Mouse (Mus musculus) neural tube, embryonic 14.5 days (tissue): ENCODE measurements at regions not wholly inside any gene's neighbourhood (a gene's known extent, or its start where the extent isn't known, plus 50 kb on each side); places are given as distances from the start of the nearest gene placed in this dataset.
"Not testable (repeated sequence)": the region's sequence is repeated elsewhere in the genome, so short reads cannot be mapped to it uniquely, and the experiment has no call there.

Source experiments
- ATAC-seq: fragments of 200-750 bp; cut with Nextera tagmentation; 2 replicates; pipeline ENCODE4 v1.8.0; 2017; ENCODE audit warnings: low read depth, mild to moderate bottlenecking, moderate TSS enrichment, moderate library complexity
- H3K27ac ChIP-seq: fragments of 300-500 bp; sonication (generic); 2 replicates; pipeline ENCODE4 v1.5.1; 2014; ENCODE audit warnings: low read depth, mild to moderate bottlenecking, control low read depth, low read length, moderate library complexity, mixed read lengths
- H3K27me3 ChIP-seq: fragments of 300-500 bp; sonication (generic); 2 replicates; pipeline ENCODE4 v1.6.1; 2014; ENCODE audit warnings: low read length; ENCODE audit not compliant: control insufficient read depth, insufficient read depth
- H3K36me3 ChIP-seq: fragments of 300-500 bp; sonication (generic); 2 replicates; pipeline ENCODE4 v1.6.1; 2014; ENCODE audit warnings: low read length, mixed read lengths; ENCODE audit not compliant: control insufficient read depth, insufficient read depth
- H3K4me1 ChIP-seq: fragments of 300-500 bp; sonication (generic); 2 replicates; pipeline ENCODE4 v1.6.1; 2014; ENCODE audit warnings: low read length; ENCODE audit not compliant: control insufficient read depth, insufficient read depth
- H3K4me2 ChIP-seq: fragments of 300-500 bp; sonication (generic); 2 replicates; pipeline ENCODE4 v1.6.1; 2014; ENCODE audit warnings: mild to moderate bottlenecking, low read depth, low read length, control low read depth
- H3K4me3 ChIP-seq: fragments of 300-500 bp; sonication (generic); 2 replicates; pipeline ENCODE4 v1.5.1; 2014; ENCODE audit warnings: low read depth, low read length, control low read depth, mixed read lengths
- H3K9ac ChIP-seq: fragments of 300-500 bp; sonication (generic); replicated peaks from 2 replicates; pipeline ENCODE4 v1.6.1; 2014; ENCODE audit warnings: low read depth, mild to moderate bottlenecking, control low read depth, low read length, mixed read lengths
- H3K9me3 ChIP-seq: fragments of 300-500 bp; sonication (generic); 2 replicates; pipeline ENCODE4 v1.6.1; 2016; ENCODE audit warnings: low read length; ENCODE audit not compliant: control insufficient read depth
- WGBS: fragments of 180-500 bp; shearing (Covaris S2); extraction: QIAGEN DNeasy Blood & Tissue Kit; methylation state at CpG from one replicate; pipeline ENCODE4 v1.1.7; 2014; 5-methylcytosine and 5-hydroxymethylcytosine counted together

GRCm38 (mm10) chr16:29760627-29761026 lies 181.5 kb downstream of the Opa1 start:
- no peak for ATAC-seq
- H3K9ac ChIP-seq, result no peak overlapping the region
- no peaks in the 10 kb centered on the region for H3K36me3 ChIP-seq
- no peak overlapping the region for H3K27ac ChIP-seq
- no peak overlapping the region for H3K4me2 ChIP-seq
- no peaks in the 10 kb centered on the region for H3K4me1 ChIP-seq
- 91% methylated on average over 4 of the region's 4 CpGs for WGBS
- no peak overlapping the region for H3K4me3 ChIP-seq
- no peaks in the 10 kb centered on the region for H3K27me3 ChIP-seq
- H3K9me3 ChIP-seq, result no peaks in the 10 kb centered on the region

- no peak overlapping the region for H3K9ac ChIP-seq
- ATAC-seq, result peak; percentile 38; the same call in 1 of the 2 replicates
- WGBS, result 31% methylated on average over 6 of the region's 6 CpGs
- H3K36me3 ChIP-seq, result no peaks in the 10 kb centered on the region
- H3K4me1 ChIP-seq, result no peaks in the 10 kb centered on the region
- no peaks in the 10 kb centered on the region for H3K9me3 ChIP-seq
- H3K27ac ChIP-seq, result no peak overlapping the region
- no peak overlapping the region for H3K4me2 ChIP-seq
- no peaks in the 10 kb centered on the region for H3K27me3 ChIP-seq
- no peak overlapping the region for H3K4me3 ChIP-seq
Measured at GRCm38 (mm10) chr16:29761779-29762277, 182.7 kb downstream of the Opa1 start.

GRCm38 (mm10) chr16:29764376-29764775 lies 185.2 kb downstream of the Opa1 start:
- Histone ChIP-seq H3K27ac (no peak overlapping the region), H3K4me2 (no peak overlapping the region), H3K9me3 (no peaks in the 10 kb centered on the region), H3K27me3 (no peaks in the 10 kb centered on the region), H3K4me1 (no peaks in the 10 kb centered on the region), H3K36me3 (no peaks in the 10 kb centered on the region), H3K9ac (no peak overlapping the region), H3K4me3 (no peak overlapping the region)
- ATAC-seq, result no peak
- WGBS, result 64% methylated on average over 1 of the region's 1 CpGs

GRCm38 (mm10) chr16:29765801-29766200 lies 186.7 kb downstream of the Opa1 start:
- H3K4me1 ChIP-seq, H3K4me2 ChIP-seq, H3K4me3 ChIP-seq, H3K27me3 ChIP-seq, ATAC-seq, H3K9me3 ChIP-seq, H3K36me3 ChIP-seq, H3K9ac ChIP-seq, H3K27ac ChIP-seq: not testable (repeated sequence)
- 85% methylated on average over 3 of the region's 3 CpGs for WGBS

- Histone ChIP-seq H3K27ac (no peak overlapping the region), H3K9me3 (no peaks in the 10 kb centered on the region), H3K36me3 (no peaks in the 10 kb centered on the region), H3K4me1 (no peaks in the 10 kb centered on the region), H3K4me3 (no peak overlapping the region), H3K4me2 (no peak overlapping the region), H3K27me3 (no peaks in the 10 kb centered on the region), H3K9ac (no peak overlapping the region)
- 55% methylated on average over 4 of the region's 4 CpGs for WGBS
- ATAC-seq, result no peak
Measured at GRCm38 (mm10) chr16:29771320-29771719, 192.2 kb downstream of the Opa1 start.

GRCm38 (mm10) chr16:29771728-29772608 lies 192.8 kb downstream of the Opa1 start:
- H3K4me2 ChIP-seq, result no peak overlapping the region
- H3K36me3 ChIP-seq, result no peaks in the 10 kb centered on the region
- no peak overlapping the region for H3K27ac ChIP-seq
- WGBS, result 24% methylated on average over 13 of the region's 13 CpGs
- H3K4me1 ChIP-seq, result no peaks in the 10 kb centered on the region
- no peak for ATAC-seq
- no peak overlapping the region for H3K4me3 ChIP-seq
- H3K9ac ChIP-seq, result no peak overlapping the region
- no peaks in the 10 kb centered on the region for H3K9me3 ChIP-seq
- H3K27me3 ChIP-seq, result no peaks in the 10 kb centered on the region

- ATAC-seq, result no peak
- WGBS, result 77% methylated on average over 12 of the region's 12 CpGs
Measured at GRCm38 (mm10) chr16:29772609-29772988, 193.5 kb downstream of the Opa1 start.

GRCm38 (mm10) chr16:29773056-29773455 lies 193.9 kb downstream of the Opa1 start:
- no peak overlapping the region for H3K27ac ChIP-seq
- no peaks in the 10 kb centered on the region for H3K4me1 ChIP-seq
- H3K27me3 ChIP-seq, result no peaks in the 10 kb centered on the region
- WGBS, result 86% methylated on average over 6 of the region's 6 CpGs
- H3K4me3 ChIP-seq, result no peak overlapping the region
- H3K4me2 ChIP-seq, result no peak overlapping the region
- H3K9me3 ChIP-seq, result no peaks in the 10 kb centered on the region
- H3K9ac ChIP-seq, result no peak overlapping the region
- no peaks in the 10 kb centered on the region for H3K36me3 ChIP-seq
- ATAC-seq, result no peak

More at GRCm38 (mm10) chr16:29772609-29772988, 193.5 kb downstream of the Opa1 start:
- Histone ChIP-seq H3K4me2 (no peak overlapping the region), H3K9me3 (no peaks in the 10 kb centered on the region), H3K4me3 (no peak overlapping the region), H3K4me1 (no peaks in the 10 kb centered on the region), H3K27me3 (no peaks in the 10 kb centered on the region), H3K9ac (no peak overlapping the region), H3K27ac (no peak overlapping the region), H3K36me3 (no peaks in the 10 kb centered on the region)

- 31% methylated on average over 2 of the region's 2 CpGs for WGBS
- H3K27me3 ChIP-seq, result no peaks in the 10 kb centered on the region
Measured at GRCm38 (mm10) chr16:29774949-29775348, 195.8 kb downstream of the Opa1 start.

More at GRCm38 (mm10) chr16:29774949-29775348, 195.8 kb downstream of the Opa1 start:
- no peaks in the 10 kb centered on the region for H3K4me1 ChIP-seq
- no peak overlapping the region for H3K4me2 ChIP-seq
- no peak overlapping the region for H3K9ac ChIP-seq
- H3K4me3 ChIP-seq, result no peak overlapping the region
- ATAC-seq, result no peak
- H3K9me3 ChIP-seq, result no peaks in the 10 kb centered on the region
- H3K27ac ChIP-seq, result no peak overlapping the region
- H3K36me3 ChIP-seq, result no peaks in the 10 kb centered on the region
